Mouse (Mus musculus): ENCODE data around the gene Slc35e1.

GRCm38 (mm10) chr8:72453904-72454303 lies 38.5 kb downstream of the Slc35e1 start:
- TF ChIP-seq CTCF (IDR thresholded peaks at IDR 0.05; ENCODE audit: low read depth) (0 out of 2 replicates have a peak, but pooled peaks have one; percentile 18), EP300 (optimal IDR thresholded peaks at IDR 0.05) (no peak)

All from stomach, postnatal 0 days (tissue).